Mouse (Mus musculus) heart, adult 11 months (tissue): ENCODE data around the gene Arglu1.

Source experiments
- DNase-seq: peaks from one replicate; pipeline ENCODE4 v3.0.0; 2022

Arglu1 gene

DNA sequence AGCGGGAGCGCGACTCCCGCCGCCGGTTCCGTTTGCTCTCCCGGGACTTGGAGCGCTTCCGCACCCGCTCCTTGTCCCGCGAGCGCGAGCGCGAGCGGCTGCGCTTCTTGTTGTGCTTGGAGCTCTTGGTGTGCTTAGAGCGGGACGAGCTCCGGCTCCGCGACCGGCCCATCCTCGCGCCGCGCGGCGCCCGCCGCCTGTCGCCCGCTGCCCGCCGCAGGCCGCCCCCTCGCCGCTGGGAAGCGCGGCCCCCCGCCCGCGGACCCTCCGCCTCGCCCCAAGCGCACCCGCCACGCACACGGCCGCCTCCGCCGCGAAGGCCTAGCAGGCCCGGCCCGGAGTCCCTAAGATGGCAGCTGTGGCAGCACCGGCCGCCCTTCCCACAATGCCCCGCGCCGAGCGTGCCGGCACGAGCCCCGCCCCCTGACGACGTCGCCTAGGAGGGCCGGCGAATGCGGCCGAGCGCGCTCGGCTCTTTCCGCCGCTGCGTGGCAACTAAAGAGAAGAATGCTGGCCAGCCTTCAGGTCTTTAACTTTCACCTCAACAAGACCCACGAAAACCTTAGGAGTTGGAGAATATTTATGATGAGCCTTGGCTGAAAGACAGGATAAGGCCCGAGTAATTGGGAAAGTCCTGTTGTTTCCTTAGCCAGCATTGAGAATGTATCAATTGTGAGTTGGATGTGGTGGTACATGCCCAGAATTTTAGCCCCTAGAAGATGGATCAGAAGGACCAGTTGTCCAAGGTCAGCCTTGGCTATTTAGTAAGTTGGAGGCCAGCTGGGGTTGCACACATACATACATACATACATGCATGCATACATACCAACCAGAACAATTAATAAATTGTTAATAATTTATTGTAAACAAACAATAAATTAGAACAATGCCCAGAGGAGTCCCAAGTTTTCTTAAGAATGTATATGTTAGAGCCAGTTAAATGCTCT, at the start of gene Arglu1:
Gene Arglu1 (minus strand): TSS at position 376 of the 947 bp plus-strand sequence.
- peak; percentile 99 for DNase-seq

- peak; percentile 97 for DNase-seq
Measured at GRCm38 (mm10) chr8:8737271-8737670, 47.0 kb upstream of the Arglu1 start.

GRCm38 (mm10) chr8:8736826-8737225, 46.5 kb upstream of the Arglu1 start:
- DNase-seq = no peak

GRCm38 (mm10) chr8:8733804-8734203, 43.5 kb upstream of the Arglu1 start:
- peak; percentile 91 for DNase-seq

GRCm38 (mm10) chr8:8728643-8729042, 38.3 kb upstream of the Arglu1 start:
- DNase-seq = peak; percentile 55

DNA sequence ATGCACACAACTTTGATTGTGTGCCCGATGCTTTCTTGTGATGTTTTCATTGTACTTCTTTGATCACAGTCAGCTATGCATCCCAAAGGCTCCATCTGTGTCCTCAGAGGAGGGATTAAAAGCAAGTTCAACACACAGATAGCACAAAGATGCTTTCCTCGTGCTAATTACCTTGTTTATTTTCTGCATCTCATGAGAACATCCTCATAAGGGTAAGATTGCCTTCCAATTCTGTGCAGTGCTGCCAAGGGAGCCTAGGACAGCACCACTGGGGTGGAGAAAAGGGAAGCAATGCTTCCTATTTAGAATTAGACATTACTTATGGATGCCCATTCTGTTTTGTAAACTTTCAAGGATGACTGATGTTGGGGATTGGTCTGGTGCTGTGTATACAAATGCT, 36.2 kb upstream of the Arglu1 start:
- DNase-seq = no peak

DNA sequence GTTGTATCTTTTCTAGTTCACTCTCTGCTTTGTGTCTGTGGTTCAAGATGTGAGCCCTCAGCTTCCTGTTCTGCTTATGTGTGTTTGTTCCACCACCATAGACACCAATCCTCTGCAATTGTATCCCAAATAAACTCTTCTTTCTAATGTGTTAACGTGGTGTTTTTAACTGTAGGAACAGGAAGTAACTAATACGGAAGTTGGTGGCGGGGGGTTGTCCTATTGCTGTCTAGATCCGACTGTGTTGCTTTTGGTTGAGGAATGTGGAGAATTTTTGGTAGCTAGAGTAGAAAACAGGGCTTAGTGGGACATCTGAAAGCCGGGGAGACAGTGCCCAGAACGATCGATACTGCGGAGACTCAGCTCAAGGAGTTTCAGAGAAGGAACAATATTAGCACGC, 14.5 kb upstream of the Arglu1 start:
- DNase-seq = peak; percentile 36

- DNase-seq = peak; percentile 56
Measured at GRCm38 (mm10) chr8:8703668-8704067, 13.3 kb upstream of the Arglu1 start.

GRCm38 (mm10) chr8:8700821-8701220, 10.5 kb upstream of the Arglu1 start:
- DNase-seq = no peak

GRCm38 (mm10) chr8:8700229-8700628, 9.9 kb upstream of the Arglu1 start:
- DNase-seq = peak; percentile 71

GRCm38 (mm10) chr8:8689454-8690145, 721 bp downstream of the Arglu1 start:
- DNase-seq = peak; percentile 98

DNA sequence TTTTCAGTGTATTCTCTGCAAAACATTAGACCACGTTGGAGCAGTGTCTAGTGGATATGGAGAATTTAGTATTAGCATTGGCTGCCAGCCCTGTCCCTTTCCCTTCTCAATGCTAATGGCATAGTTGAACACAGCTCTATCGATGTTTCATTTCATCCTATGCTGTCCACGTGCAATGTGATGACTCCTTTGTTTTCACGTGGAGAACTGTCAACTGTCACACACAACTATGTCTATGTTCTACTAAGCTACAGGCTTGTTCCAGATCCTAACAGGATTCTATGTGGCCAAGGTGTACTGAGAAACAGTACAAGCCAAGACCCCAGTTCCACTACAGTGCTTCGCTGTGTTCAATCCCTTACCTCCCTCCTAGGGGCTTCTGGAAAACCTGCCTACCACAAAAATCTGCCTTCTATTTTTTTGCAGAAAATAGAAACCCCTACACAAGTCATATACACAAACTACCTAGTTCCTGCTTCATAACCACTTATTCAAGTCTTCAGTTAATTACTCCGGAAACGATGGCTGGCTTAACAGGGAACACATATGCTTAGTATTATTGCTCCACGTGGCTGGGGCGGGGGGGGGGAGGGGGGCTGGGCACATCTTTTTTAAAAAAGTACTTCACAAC, 1.4 kb downstream of the Arglu1 start:
- no peak for DNase-seq

DNA sequence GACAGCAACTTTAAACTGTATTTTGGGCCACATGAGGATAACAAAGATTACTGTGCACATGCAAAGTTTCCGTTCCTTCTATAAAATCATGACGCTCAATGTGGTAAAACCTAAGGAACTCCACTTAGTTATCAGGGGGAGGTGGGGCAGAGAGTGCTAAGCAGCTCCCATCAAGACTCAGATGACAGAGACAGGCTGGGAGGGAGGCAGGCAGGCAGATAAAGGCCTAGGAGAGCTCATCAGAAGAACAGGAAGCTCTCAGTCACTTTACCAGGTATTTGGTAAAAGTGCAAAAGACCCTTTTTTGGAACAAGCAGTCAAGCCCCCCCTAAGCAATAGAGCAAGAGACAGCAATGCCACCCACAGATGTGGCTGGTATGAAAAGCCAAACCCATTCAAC, 4.8 kb downstream of the Arglu1 start:
- DNase-seq = no peak

GRCm38 (mm10) chr8:8682697-8683096, 7.6 kb downstream of the Arglu1 start:
- no peak for DNase-seq

DNA sequence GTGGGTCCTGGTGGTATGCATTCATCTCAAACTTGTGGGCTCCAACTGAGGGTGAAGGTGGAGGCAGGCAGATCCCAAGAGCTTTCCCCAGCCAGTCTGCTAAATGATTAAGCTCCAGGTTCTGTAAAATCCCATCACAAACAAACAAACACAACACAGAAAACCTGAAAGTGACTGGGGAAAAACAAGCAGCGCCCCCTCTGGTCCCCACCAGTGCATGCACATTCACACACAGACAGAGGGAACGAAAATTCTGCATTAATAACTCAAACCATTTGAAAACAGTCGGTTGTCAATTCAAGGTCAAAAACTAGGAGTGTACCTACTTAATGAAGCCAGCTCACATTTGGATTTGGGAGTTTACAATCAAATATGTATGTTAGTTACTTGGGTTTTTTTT, 12.1 kb downstream of the Arglu1 start:
- peak; percentile 18 for DNase-seq

- DNase-seq = peak; percentile 64
Measured at GRCm38 (mm10) chr8:8674864-8675263, 15.5 kb downstream of the Arglu1 start.

- peak; percentile 98 for DNase-seq
Measured at GRCm38 (mm10) chr8:8661759-8662138, 28.6 kb downstream of the Arglu1 start.

GRCm38 (mm10) chr8:8661103-8661758, 29.1 kb downstream of the Arglu1 start, which contains the start of gene Efnb2:
TSS of gene Efnb2 (minus strand) at chr8:8661242.
- peak; percentile 100 for DNase-seq

GRCm38 (mm10) chr8:8660307-8661098, 29.8 kb downstream of the Arglu1 start:
- DNase-seq = no peak

- peak; percentile 93 for DNase-seq
Measured at GRCm38 (mm10) chr8:8659503-8660306, 30.6 kb downstream of the Arglu1 start.
